Mouse (Mus musculus) bone marrow macrophage, adult 2 months (primary cell): ENCODE results near the gene Hps3.
"Not testable (repeated sequence)": the region's sequence is repeated elsewhere in the genome, so short reads cannot be mapped to it uniquely, and the experiment has no call there.

Source experiments
- CTCF ChIP-seq: IDR thresholded peaks from 2 replicates; pipeline ENCODE4 v1.5.1; 2012; ENCODE audit warnings: low read depth, mild to moderate bottlenecking, low read length, moderate library complexity
- POLR2A ChIP-seq: IDR thresholded peaks from 2 replicates; pipeline ENCODE4 v1.6.1; 2012; ENCODE audit warnings: mild to moderate bottlenecking, low read depth, low read length, borderline replicate concordance

GRCm38 (mm10) chr3:19949401-19949800, 85.7 kb downstream of the Hps3 start:
- not testable (repeated sequence) for TF ChIP-seq POLR2A, CTCF
